Mouse (Mus musculus): Measurements from ENCODE around the gene Phldb3.

DNA sequence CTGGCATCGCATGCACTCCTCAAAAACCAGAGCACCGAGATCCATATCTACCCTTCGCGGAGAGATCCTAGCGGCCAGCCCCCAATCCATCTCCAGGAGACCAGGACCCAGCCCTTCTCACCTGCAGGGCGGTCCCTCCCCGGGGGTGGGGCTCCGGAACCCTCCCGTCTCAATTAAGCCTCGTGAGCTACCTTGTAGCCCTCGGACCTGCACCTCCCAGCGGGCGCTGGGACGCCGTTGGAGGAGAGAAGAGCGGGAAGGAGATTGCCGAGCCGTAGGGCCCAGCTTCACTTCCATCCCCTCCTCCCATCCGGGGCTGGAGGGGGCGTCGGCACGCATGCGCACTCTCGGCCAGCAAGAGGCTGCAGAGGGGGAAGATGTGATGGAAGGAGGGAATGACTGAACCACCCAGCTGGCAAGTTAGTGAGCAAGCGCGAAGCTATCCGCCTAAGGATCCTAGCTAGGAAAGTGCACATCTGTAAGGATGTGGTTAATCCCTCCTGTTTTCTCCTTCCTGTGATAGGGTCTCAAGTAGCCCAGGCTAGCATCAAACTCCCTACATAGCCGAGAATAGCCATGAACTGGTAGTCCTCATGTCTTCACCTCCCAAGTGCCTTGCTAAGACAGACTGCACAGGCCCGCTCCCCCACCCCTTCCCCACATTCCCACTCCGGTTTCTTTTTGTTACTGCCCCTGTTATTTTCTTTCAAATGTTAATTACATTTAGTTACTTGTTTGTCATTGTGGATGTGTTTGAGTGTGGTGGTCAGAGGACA is 23.0 kb upstream of the Phldb3 start, which contains the start of the genes Ethe1 and Zfp575:
- TF ChIP-seq CTCF (IDR thresholded peaks at IDR 0.05; ENCODE audit: control insufficient read depth, insufficient read depth, insufficient read length) (no peak), MYOD1 (IDR thresholded peaks at IDR 0.05; ENCODE audit: control insufficient read depth, insufficient read length, low read depth) (no peak), USF1 (IDR thresholded peaks at IDR 0.05; ENCODE audit: low read depth) (no peak), CEBPB (IDR thresholded peaks at IDR 0.05; ENCODE audit: low read depth) (no peak), MAX (IDR thresholded peaks at IDR 0.05) (no peak)

All from C2C12 (cell line).